Mouse (Mus musculus) forebrain, embryonic 15.5 days (tissue): ENCODE data around the gene Csnk1g2. TPM values are rescaled to one million over a fixed set of nuclear protein-coding genes. Genes with fewer than 3 reads are reported as not detected.

ENCODE experiments used
- ATAC-seq: fragments of 200-750 bp; cut with Nextera tagmentation; replicated peaks from 2 replicates; pipeline ENCODE4 v1.8.0; 2017; ENCODE audit warnings: mild to moderate bottlenecking, moderate TSS enrichment, moderate library complexity
- H3K27ac ChIP-seq: fragments of 300-500 bp; sonication (generic); replicated peaks from 2 replicates; pipeline ENCODE4 v1.5.1; 2015; ENCODE audit warnings: mild to moderate bottlenecking, inconsistent platforms
- H3K27me3 ChIP-seq: fragments of 300-500 bp; sonication (generic); 2 replicates; pipeline ENCODE4 v1.6.1; 2015; ENCODE audit warnings: inconsistent platforms
- H3K36me3 ChIP-seq: fragments of 300-500 bp; sonication (generic); 2 replicates; pipeline ENCODE4 v1.6.1; 2015; ENCODE audit warnings: mild to moderate bottlenecking, inconsistent platforms
- H3K4me1 ChIP-seq: fragments of 300-500 bp; sonication (generic); 2 replicates; pipeline ENCODE4 v1.6.1; 2015; ENCODE audit warnings: inconsistent platforms
- H3K4me2 ChIP-seq: fragments of 300-500 bp; sonication (generic); replicated peaks from 2 replicates; pipeline ENCODE4 v1.6.1; 2015; ENCODE audit warnings: mild to moderate bottlenecking, inconsistent platforms
- H3K4me3 ChIP-seq: fragments of 300-500 bp; sonication (generic); 2 replicates; pipeline ENCODE4 v1.5.1; 2015; ENCODE audit warnings: mild to moderate bottlenecking, inconsistent platforms
- H3K9ac ChIP-seq: fragments of 300-500 bp; sonication (generic); replicated peaks from 2 replicates; pipeline ENCODE4 v1.6.1; 2015; ENCODE audit warnings: mild to moderate bottlenecking, inconsistent platforms
- H3K9me3 ChIP-seq: fragments of 300-500 bp; sonication (generic); 2 replicates; pipeline ENCODE4 v1.6.1; 2016; ENCODE audit warnings: inconsistent platforms
- WGBS: fragments of 180-500 bp; shearing (Covaris S2); methylation state at CpG from one replicate; pipeline ENCODE4 v1.1.7; 2015; ENCODE audit warnings: mixed read lengths; 5-methylcytosine and 5-hydroxymethylcytosine counted together
- microRNA-seq: library from miRNA; unstranded; fragments of <30 nt; microRNA quantifications from one replicate; pipeline ENCODE4, GENCODE M21; 2016
- polyA plus RNA-seq: library from polyadenylated mRNA; unstranded; fragments of >200 nt; fragmentation: Nextera tagmentation; extraction: Ambion mirVana; gene quantifications from 2 replicates; pipeline ENCODE4 v1.2.1, GENCODE M21; 2015

Csnk1g2 gene
- polyA plus RNA-seq, 1 experiment from 2014 or later: 126 TPM

DNA sequence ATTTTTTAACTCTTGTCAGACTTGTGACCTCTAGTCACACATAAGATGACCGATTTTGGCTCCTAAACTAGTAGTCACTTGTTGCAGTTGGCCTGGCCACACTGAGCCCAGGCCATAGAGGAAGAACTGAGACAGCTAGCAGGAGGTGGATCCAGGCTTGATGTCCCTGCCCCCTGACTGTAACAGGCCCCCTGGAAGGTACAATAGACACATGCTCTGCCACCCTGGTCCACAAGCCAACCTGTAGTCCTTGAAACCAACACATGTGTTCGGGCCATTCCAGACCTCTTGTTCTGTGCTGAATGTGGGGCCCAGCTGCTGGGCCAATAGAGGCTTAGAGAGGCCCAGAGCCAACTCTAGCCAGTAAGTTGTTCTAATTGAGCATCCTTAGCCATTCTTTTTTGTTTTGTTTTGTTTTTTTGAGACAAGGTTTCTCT, 57.6 kb downstream of the Csnk1g2 start:
- H3K9ac ChIP-seq: no peak overlapping the region
- H3K27ac ChIP-seq: no peak overlapping the region
- peaks cover 17% of the 10 kb centered on the region for H3K36me3 ChIP-seq
- H3K4me2 ChIP-seq: no peak overlapping the region
- 68% methylated on average over 2 of the region's 2 CpGs for WGBS
- H3K4me3 ChIP-seq: no peak overlapping the region
- no peak for ATAC-seq
- H3K27me3 ChIP-seq: no peaks in the 10 kb centered on the region
- H3K4me1 ChIP-seq: peaks cover 31% of the 10 kb centered on the region
- H3K9me3 ChIP-seq: no peaks in the 10 kb centered on the region

GRCm38 (mm10) chr10:80682003-80682402, 59.4 kb downstream of the Csnk1g2 start:
- Histone ChIP-seq H3K9me3 (no peaks in the 10 kb centered on the region), H3K27me3 (no peaks in the 10 kb centered on the region), H3K9ac (no peak overlapping the region), H3K36me3 (peaks cover 34% of the 10 kb centered on the region), H3K4me1 (peaks cover 27% of the 10 kb centered on the region), H3K4me3 (no peak overlapping the region), H3K4me2 (no peak overlapping the region), H3K27ac (no peak overlapping the region)
- ATAC-seq: no peak
- WGBS: 95% methylated on average over 6 of the region's 6 CpGs

- Histone ChIP-seq H3K4me1 (peaks cover 11% of the 10 kb centered on the region), H3K27me3 (no peaks in the 10 kb centered on the region), H3K9ac (no peak overlapping the region), H3K4me3 (no peak overlapping the region), H3K9me3 (no peaks in the 10 kb centered on the region), H3K36me3 (peaks cover 43% of the 10 kb centered on the region), H3K4me2 (no peak overlapping the region), H3K27ac (no peak overlapping the region)
- WGBS: 94% methylated on average over 1 of the region's 1 CpGs
- ATAC-seq: no peak
Measured at GRCm38 (mm10) chr10:80683647-80684046, 61.0 kb downstream of the Csnk1g2 start.

- ATAC-seq: no peak
- Histone ChIP-seq H3K4me2 (no peak overlapping the region), H3K36me3 (peaks cover 46% of the 10 kb centered on the region), H3K4me3 (no peak overlapping the region), H3K4me1 (peaks cover 5% of the 10 kb centered on the region), H3K27me3 (no peaks in the 10 kb centered on the region), H3K27ac (no peak overlapping the region), H3K9me3 (no peaks in the 10 kb centered on the region), H3K9ac (no peak overlapping the region)
- 62% methylated on average over 6 of the region's 6 CpGs for WGBS
Measured at GRCm38 (mm10) chr10:80684214-80684613, 61.6 kb downstream of the Csnk1g2 start.

GRCm38 (mm10) chr10:80684984-80685383, 62.3 kb downstream of the Csnk1g2 start:
- H3K4me3 ChIP-seq: no peak overlapping the region
- H3K9me3 ChIP-seq: no peaks in the 10 kb centered on the region
- no peak overlapping the region for H3K9ac ChIP-seq
- no peak for ATAC-seq
- H3K36me3 ChIP-seq: peaks cover 54% of the 10 kb centered on the region
- no peaks in the 10 kb centered on the region for H3K4me1 ChIP-seq
- H3K27me3 ChIP-seq: no peaks in the 10 kb centered on the region
- no peak overlapping the region for H3K27ac ChIP-seq
- H3K4me2 ChIP-seq: no peak overlapping the region
- WGBS: 91% methylated on average over 4 of the region's 4 CpGs

DNA sequence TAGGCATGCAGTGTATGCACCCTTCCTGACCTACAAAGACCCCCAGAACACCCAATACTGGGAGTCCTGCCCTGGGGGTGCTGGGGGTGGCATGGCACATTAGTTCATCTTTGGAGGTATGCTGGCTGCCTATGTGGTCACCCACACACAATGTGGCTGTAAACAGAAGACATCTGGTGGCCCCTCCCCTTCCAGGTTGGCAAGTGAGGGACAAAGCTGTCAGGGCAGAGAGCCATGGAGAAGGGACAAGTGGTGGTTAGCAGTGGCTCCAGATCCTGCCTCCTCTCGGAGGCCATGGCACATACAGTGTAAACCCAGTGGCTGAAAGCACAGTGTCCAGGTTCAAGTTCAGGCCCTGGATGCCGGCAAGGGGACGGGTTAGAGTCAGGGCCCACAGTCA, 64.0 kb downstream of the Csnk1g2 start:
- WGBS: 93% methylated on average over 3 of the region's 3 CpGs
- H3K4me2 ChIP-seq: no peak overlapping the region
- no peaks in the 10 kb centered on the region for H3K27me3 ChIP-seq
- no peak overlapping the region for H3K4me3 ChIP-seq
- no peak overlapping the region for H3K9ac ChIP-seq
- peaks cover 67% of the 10 kb centered on the region for H3K36me3 ChIP-seq
- H3K27ac ChIP-seq: no peak overlapping the region
- H3K9me3 ChIP-seq: no peaks in the 10 kb centered on the region
- ATAC-seq: no peak
- no peaks in the 10 kb centered on the region for H3K4me1 ChIP-seq

- Histone ChIP-seq H3K27ac (no peak overlapping the region), H3K9ac (no peak overlapping the region), H3K36me3 (peaks cover 67% of the 10 kb centered on the region), H3K27me3 (no peaks in the 10 kb centered on the region), H3K4me1 (no peaks in the 10 kb centered on the region), H3K4me2 (no peak overlapping the region), H3K4me3 (no peak overlapping the region), H3K9me3 (no peaks in the 10 kb centered on the region)
- ATAC-seq: peak; percentile 76
- WGBS: 41% methylated on average over 5 of the region's 5 CpGs
Measured at GRCm38 (mm10) chr10:80687850-80688249, 65.2 kb downstream of the Csnk1g2 start.

Small RNA genes within 50 kb of the gene (microRNA-seq; reads per million reads assigned to microRNA genes)
- not detected for gene Mir6912

Other genes starting within 250 kb of the Csnk1g2 start
- 22.0 and 22.7 TPM in 2 replicates for gene Mex3d, start 235.2 kb upstream of the Csnk1g2 start, polyA plus RNA-seq
- gene Mbd3, start 223.3 kb upstream of the Csnk1g2 start, polyA plus RNA-seq: 281 and 295 TPM in 2 replicates
- gene Uqcr11, start 216.0 kb upstream of the Csnk1g2 start, polyA plus RNA-seq: 551 and 574 TPM in 2 replicates
- 85.2 and 89.6 TPM in 2 replicates for gene Tcf3, start 189.2 kb upstream of the Csnk1g2 start, polyA plus RNA-seq
- gene Onecut3, start 128.0 kb upstream of the Csnk1g2 start, polyA plus RNA-seq: 0.23 and 0.61 TPM in 2 replicates
- 0.23 and 0.33 TPM in 2 replicates for gene Atp8b3, start 83.7 kb upstream of the Csnk1g2 start, polyA plus RNA-seq
- 31.3 and 32.9 TPM in 2 replicates for gene Rexo1, start 61.3 kb upstream of the Csnk1g2 start, polyA plus RNA-seq
- 8.0 and 8.5 TPM in 2 replicates for gene Klf16, start 45.5 kb upstream of the Csnk1g2 start, polyA plus RNA-seq
- gene Abhd17a, start 32.5 kb upstream of the Csnk1g2 start, polyA plus RNA-seq: 118 and 120 TPM in 2 replicates
- gene Scamp4, start 20.0 kb upstream of the Csnk1g2 start, polyA plus RNA-seq: 66.8 and 68.2 TPM in 2 replicates
- 4.5 and 6.4 TPM in 2 replicates for gene Adat3, start 20.0 kb upstream of the Csnk1g2 start, polyA plus RNA-seq
- gene Gm49322, start 16.8 kb upstream of the Csnk1g2 start, polyA plus RNA-seq: 3.2 and 4.5 TPM in 2 replicates
- 83.4 and 87.5 TPM in 2 replicates for gene Btbd2, start 34.2 kb downstream of the Csnk1g2 start, polyA plus RNA-seq
- gene Mknk2, start 55.3 kb downstream of the Csnk1g2 start, polyA plus RNA-seq: 60.9 and 64.8 TPM in 2 replicates
- 52.6 and 55.1 TPM in 2 replicates for gene Mob3a, start 79.1 kb downstream of the Csnk1g2 start, polyA plus RNA-seq
- gene Izumo4, start 79.3 kb downstream of the Csnk1g2 start, polyA plus RNA-seq: 33.4 and 35.2 TPM in 2 replicates
- gene Ap3d1, start 119.4 kb downstream of the Csnk1g2 start, polyA plus RNA-seq: 98.9 and 103 TPM in 2 replicates
- 22.0 and 23.1 TPM in 2 replicates for gene Dot1l, start 132.4 kb downstream of the Csnk1g2 start, polyA plus RNA-seq
- gene Sf3a2, start 175.4 kb downstream of the Csnk1g2 start, polyA plus RNA-seq: 60.2 and 62.6 TPM in 2 replicates
- 140 and 154 TPM in 2 replicates for gene Plekhj1, start 175.8 kb downstream of the Csnk1g2 start, polyA plus RNA-seq
- gene Amh, start 182.4 kb downstream of the Csnk1g2 start, polyA plus RNA-seq: 0.10 TPM in 2 replicates
- gene Jsrp1, start 190.7 kb downstream of the Csnk1g2 start, polyA plus RNA-seq: 0.31 TPM in 1 of 2 replicates, not detected in the other
- gene Oaz1, start 203.8 kb downstream of the Csnk1g2 start, polyA plus RNA-seq: 1,419 and 1,463 TPM in 2 replicates
- gene Lingo3, start 221.2 kb downstream of the Csnk1g2 start, polyA plus RNA-seq: 4.4 and 5.5 TPM in 2 replicates
- gene Lsm7, start 232.4 kb downstream of the Csnk1g2 start, polyA plus RNA-seq: 268 and 279 TPM in 2 replicates
- 58.7 and 61.0 TPM in 2 replicates for gene Sppl2b, start 232.4 kb downstream of the Csnk1g2 start, polyA plus RNA-seq
- 0.06 and 0.15 TPM in 2 replicates for gene Tmprss9, start 249.0 kb downstream of the Csnk1g2 start, polyA plus RNA-seq